ENCODE assay signal across 23 mouse cellular contexts in genomic region chr2:162972752-162973151, GRCm38 (mm10). TPM values are rescaled to one million over a fixed set of nuclear protein-coding genes. Genes with fewer than 3 reads are reported as not detected.
A peak's percentile ranks its signal among the peaks of the same experiment; 100 is the strongest.
DNase-seq lines count a peak whose midpoint lies in the region; ATAC-seq and TF ChIP-seq lines count a peak whose summit lies in the region.
"Had no signal": no experiment of that assay in that cellular context is flagged by ENCODE, and none has a peak within 500 bp of the region (broad histone marks: within the 10 kb centered on the region; RNA-seq: fewer than 3 reads in every experiment).

No protein-coding gene starts in this region.

- no peaks in the 10 kb centered on the region for H3K9me3 ChIP-seq in intestine, postnatal 0 days (ENCODE audit: control insufficient read depth)
- H3K9me3 ChIP-seq: forebrain, embryonic 13.5 days; hindbrain, embryonic 10.5 days; limb, embryonic 13.5 days had no signal

- TF ChIP-seq CTCF in intestine, postnatal 0 days (IDR thresholded peaks at IDR 0.05; ENCODE audit: low read depth): 0 out of 2 replicates have a peak, but pooled peaks have one; percentile 11

- H3K9ac ChIP-seq in intestine, postnatal 0 days (ENCODE audit: low read depth, low read length): no peak overlapping the region
- H3K9ac ChIP-seq: forebrain, embryonic 13.5 days; limb, embryonic 13.5 days had no signal

- H3K4me2 ChIP-seq in intestine, postnatal 0 days (replicated peaks; ENCODE audit: low read depth): no peak overlapping the region
- H3K4me2 ChIP-seq: forebrain, embryonic 13.5 days; limb, embryonic 13.5 days had no signal

- 0 out of 2 replicates have a peak, but pooled peaks cover 7% of the 10 kb centered on the region for H3K4me1 ChIP-seq in intestine, postnatal 0 days (replicated peaks; ENCODE audit: control insufficient read depth, insufficient read depth, low read length)

- H3K4me3 ChIP-seq in intestine, postnatal 0 days (ENCODE audit: low read depth, low read length): no peak overlapping the region
- H3K4me3 ChIP-seq: forebrain, embryonic 13.5 days; hindbrain, embryonic 10.5 days; limb, embryonic 13.5 days had no signal

- no peaks in the 10 kb centered on the region for H3K36me3 ChIP-seq in intestine, postnatal 0 days (ENCODE audit: control insufficient read depth, insufficient read depth)
- H3K36me3 ChIP-seq: hindbrain, embryonic 10.5 days; limb, embryonic 13.5 days had no signal

- peak; percentile 66 for ATAC-seq in intestine, postnatal 0 days
- ATAC-seq in megakaryocyte progenitor cell, adult 5-6 weeks (replicated peaks; ENCODE audit: poor library complexity): peak; percentile 47
- ATAC-seq: forebrain, embryonic 13.5 days; hindbrain, postnatal 0 days had no signal

- DNase-seq in embryo, embryonic 10 days (ENCODE audit: low spot score): peak; percentile 27
- DNase-seq in embryo, embryonic 9.5 days (ENCODE audit: extremely low spot score): no peak
- peak; percentile 38 for DNase-seq in embryo, embryonic 10.5 days (ENCODE audit: low spot score)
- DNase-seq in left cerebral cortex, adult 9 months (ENCODE audit: low spot score in 2 of 2): no peak
- no peak for DNase-seq in cerebellum, postnatal 4 days (ENCODE audit: low spot score in 2 of 2)
- DNase-seq in layer of hippocampus, postnatal 36 days: no peak
- DNase-seq: cerebellum, postnatal 10 days; gastrocnemius, postnatal 25 days; kidney, postnatal 4 days; right cerebral cortex, postnatal 14 days; spleen, adult 18-20 months had no signal

- WGBS in intestine, postnatal 0 days: 20% methylated on average over 7 of the region's 7 CpGs

- H3K27me3 ChIP-seq in intestine, postnatal 0 days (replicated peaks; ENCODE audit: control insufficient read depth, insufficient read depth, low read length): no peaks in the 10 kb centered on the region
- H3K27me3 ChIP-seq: forebrain, embryonic 13.5 days; limb, embryonic 13.5 days had no signal

- 0 out of 2 replicates have a peak overlapping the region, but pooled peaks have one; percentile 5 for H3K27ac ChIP-seq in intestine, postnatal 0 days (ENCODE audit: low read depth, low read length)
- H3K27ac ChIP-seq: forebrain, embryonic 13.5 days; hindbrain, postnatal 0 days; limb, embryonic 13.5 days; macrophage had no signal

RNA-seq across cellular contexts. Expression of gene Sgk2, which starts 14.4 kb away (rescaled TPM):
- 5.2 and 5.4 TPM in 2 replicates for polyA plus RNA-seq in intestine, postnatal 0 days (2015; fragmentation: Nextera tagmentation; extraction: Ambion mirVana)
- not detected in 2 replicates for total RNA-seq in megakaryocyte progenitor cell, adult 5-6 weeks (2015)
- not detected in 2 replicates for total RNA-seq in megakaryocyte progenitor cell, adult 5-6 weeks (2017)
- total RNA-seq in layer of hippocampus, postnatal 36 days (2021): 1 to 10 TPM; 1.1 to 1.9 TPM
- total RNA-seq: CH12.LX; gastrocnemius, postnatal 25 days; MEL had no signal
- polyA plus RNA-seq: embryonic facial prominence, embryonic 11.5 days; forebrain, embryonic 13.5 days; hindbrain, embryonic 10.5 days; lung, embryonic 16.5 days; macrophage had no signal

RNA-seq across cellular contexts. Expression of gene L3mbtl1, which starts 29.5 kb away (rescaled TPM):
- polyA plus RNA-seq in intestine, postnatal 0 days (2015; fragmentation: Nextera tagmentation; extraction: Ambion mirVana): 0.04 and 0.25 TPM in 2 replicates
- total RNA-seq in megakaryocyte progenitor cell, adult 5-6 weeks (2015): not detected in 2 replicates
- not detected in 2 replicates for total RNA-seq in megakaryocyte progenitor cell, adult 5-6 weeks (2017)
- 10 to 100 TPM; 12.5 to 14.6 TPM for total RNA-seq in layer of hippocampus, postnatal 36 days (2021)
- total RNA-seq: CH12.LX had no signal
- polyA plus RNA-seq: kidney, embryonic 14.5 days; macrophage had no signal

RNA-seq across cellular contexts. Expression of gene Srsf6, which starts 41.4 kb away (rescaled TPM):
- 57.7 and 65.8 TPM in 2 replicates for polyA plus RNA-seq in intestine, postnatal 0 days (2015; fragmentation: Nextera tagmentation; extraction: Ambion mirVana)
- total RNA-seq in megakaryocyte progenitor cell, adult 5-6 weeks (2015): 239 and 254 TPM in 2 replicates
- 221 and 260 TPM in 2 replicates for total RNA-seq in megakaryocyte progenitor cell, adult 5-6 weeks (2017)
- total RNA-seq in layer of hippocampus, postnatal 36 days (2021): 100 to 1,000 TPM; 117 to 121 TPM

RNA-seq across cellular contexts. Expression of gene Ift52, which starts 44.4 kb away (rescaled TPM):
- polyA plus RNA-seq in intestine, postnatal 0 days (2015; fragmentation: Nextera tagmentation; extraction: Ambion mirVana): 30.0 and 36.4 TPM in 2 replicates
- total RNA-seq in megakaryocyte progenitor cell, adult 5-6 weeks (2015): 31.8 and 41.2 TPM in 2 replicates
- total RNA-seq in megakaryocyte progenitor cell, adult 5-6 weeks (2017): 13.5 and 28.3 TPM in 2 replicates
- 10 to 100 TPM; 28.9 to 34.1 TPM for total RNA-seq in layer of hippocampus, postnatal 36 days (2021)

Comparison
In these comparisons a context has a peak if more than half of its experiments do, and no peak if none do; other contexts are left out.
1. DNase-seq: peak in embryo, embryonic 10 days (single experiment) and embryo, embryonic 10.5 days (single experiment); none in embryo, embryonic 9.5 days (single experiment), left cerebral cortex, adult 9 months (0 of 2), cerebellum, postnatal 4 days (0 of 2) and layer of hippocampus, postnatal 36 days (0 of 2).
2. RNA of gene L3mbtl1, which starts 29.5 kb away (total RNA-seq): 12.5 to 14.6 TPM in layer of hippocampus, postnatal 36 days; not detected in megakaryocyte progenitor cell, adult 5-6 weeks; every median in the first group is over 10 times any median in the second.